Mouse (Mus musculus) myocyte (in vitro differentiated cells): ENCODE data around the gene Iffo2. TPM values are rescaled to one million over a fixed set of nuclear protein-coding genes. Genes with fewer than 3 reads are reported as not detected.

Source experiments
- H3K27me3 ChIP-seq: one replicate; pipeline ENCODE4 v1.6.1; 2011; ENCODE audit not compliant: control insufficient read depth, insufficient read depth, insufficient read length
- H3K36me3 ChIP-seq: one replicate; pipeline ENCODE4 v1.6.1; 2011; ENCODE audit not compliant: control insufficient read depth, insufficient read depth
- H3K4me2 ChIP-seq: one replicate; pipeline ENCODE4 v1.6.1; 2011; ENCODE audit warnings: low read depth, control low read depth
- H3K4me3 ChIP-seq: one replicate; pipeline ENCODE4 v1.5.1; 2011; ENCODE audit warnings: mild to moderate bottlenecking, control low read depth, moderate library complexity
- H3K79me2 ChIP-seq: one replicate; pipeline ENCODE4 v1.6.1; 2011; ENCODE audit not compliant: control insufficient read depth, insufficient read depth
- H3ac ChIP-seq: one replicate; pipeline ENCODE4 v1.6.1; 2011; ENCODE audit not compliant: control insufficient read depth, insufficient read length
- CEBPB ChIP-seq: IDR thresholded peaks from 2 replicates; pipeline ENCODE4 v1.6.1; 2011; ENCODE audit warnings: mild to moderate bottlenecking, moderate library complexity; ENCODE audit not compliant: poor library complexity, insufficient read depth, severe bottlenecking
- E2F4 ChIP-seq: IDR thresholded peaks from one replicate; pipeline ENCODE4 v1.6.1; 2011; ENCODE audit warnings: mild to moderate bottlenecking, control low read depth, moderate library complexity; ENCODE audit not compliant: insufficient read depth
- MAX ChIP-seq: IDR thresholded peaks from one replicate; pipeline ENCODE4 v1.6.1; 2011; ENCODE audit warnings: low read depth, mild to moderate bottlenecking, control low read depth
- MYOD1 ChIP-seq, 3 experiments: IDR thresholded peaks; one replicate each; pipeline ENCODE4 v1.6.1; 2011; ENCODE audit warnings: control low read depth in 2 of 3, low read depth in 2 of 3, mild to moderate bottlenecking in 2 of 3, moderate library complexity in 1 of 3; ENCODE audit not compliant: insufficient read length in 2 of 3, control insufficient read depth in 1 of 3
- MYOG ChIP-seq, 3 experiments: IDR thresholded peaks; one replicate each; pipeline ENCODE4 v1.6.1; 2011; ENCODE audit warnings: control low read depth in 2 of 3, low read depth in 2 of 3, mild to moderate bottlenecking in 2 of 3; ENCODE audit not compliant: insufficient read length in 2 of 3, control insufficient read depth in 1 of 3, insufficient read depth in 1 of 3
- POLR2A ChIP-seq: IDR thresholded peaks from one replicate; pipeline ENCODE4 v1.6.1; 2011; ENCODE audit warnings: low read depth, mild to moderate bottlenecking, control low read depth, moderate library complexity; ENCODE audit not compliant: insufficient read length
- POLR2AphosphoS2 ChIP-seq: IDR thresholded peaks from one replicate; pipeline ENCODE4 v1.6.1; 2011; ENCODE audit warnings: low read depth, control low read depth; ENCODE audit not compliant: insufficient read length
- REST ChIP-seq: IDR thresholded peaks from one replicate; pipeline ENCODE4 v1.6.1; 2011; ENCODE audit warnings: mild to moderate bottlenecking, control low read depth, moderate library complexity; ENCODE audit not compliant: insufficient read depth, insufficient read length
- SRF ChIP-seq: IDR thresholded peaks from one replicate; pipeline ENCODE4 v1.6.1; 2011; ENCODE audit warnings: low read depth; ENCODE audit not compliant: control insufficient read depth, insufficient read length
- TCF12 ChIP-seq: IDR thresholded peaks from one replicate; pipeline ENCODE4 v1.6.1; 2011; ENCODE audit warnings: mild to moderate bottlenecking, control low read depth; ENCODE audit not compliant: poor library complexity, insufficient read depth, severe bottlenecking
- TCF3 ChIP-seq: IDR thresholded peaks from one replicate; pipeline ENCODE4 v1.6.1; 2011; ENCODE audit warnings: low read depth, control low read depth; ENCODE audit not compliant: insufficient read length
- USF1 ChIP-seq: IDR thresholded peaks from one replicate; pipeline ENCODE4 v1.6.1; 2011; ENCODE audit warnings: low read depth, mild to moderate bottlenecking, control low read depth, moderate library complexity
- polyA plus RNA-seq: library from polyadenylated mRNA; unstranded; fragments of >200 nt; fragmentation: generic; extraction: Trizol; gene quantifications from one replicate; pipeline ENCODE4 v1.2.1, GENCODE M21; 2012; ENCODE audit warnings: missing spikeins

Gene Iffo2
- polyA plus RNA-seq, 1 experiment, result 12.1 TPM

GRCm38 (mm10) chr4:139598950-139599518 lies 68.7 kb downstream of the Iffo2 start:
- no peaks in the 10 kb centered on the region for H3K27me3 ChIP-seq
- peak overlapping the region; percentile 93 for H3K4me2 ChIP-seq
- H3K36me3 ChIP-seq, result no peaks in the 10 kb centered on the region
- no peak overlapping the region for H3ac ChIP-seq
- peaks cover 49% of the 10 kb centered on the region for H3K79me2 ChIP-seq
- peak overlapping the region; percentile 4 for H3K4me3 ChIP-seq
- TF ChIP-seq TCF3 (peak; percentile 55), MAX (no peak), CEBPB (0 out of 2 replicates have a peak, but pooled peaks have one; percentile 12), TCF12 (no peak), REST (no peak), SRF (no peak), POLR2AphosphoS2 (no peak), MYOG (IDR thresholded peaks at IDR 0.05; ENCODE audit: control insufficient read depth in 1 of 3, insufficient read depth in 1 of 3, insufficient read length in 2 of 3, low read depth in 2 of 3) (peak in 1 of 3 experiments; percentile 53), USF1 (peak; percentile 87), MYOD1 (IDR thresholded peaks at IDR 0.05; ENCODE audit: control insufficient read depth in 1 of 3, insufficient read length in 2 of 3, low read depth in 2 of 3) (peak in 2 of 3 experiments; percentile 73 to 79), POLR2A (no peak), E2F4 (no peak)

GRCm38 (mm10) chr4:139601519-139602356 lies 71.4 kb downstream of the Iffo2 start:
- peak in 1 of 3 experiments; percentile 53 for TF ChIP-seq MYOD1 (IDR thresholded peaks at IDR 0.05; ENCODE audit: control insufficient read depth in 1 of 3, insufficient read length in 2 of 3, low read depth in 2 of 3)
- no peak for TF ChIP-seq REST
- peak in 2 of 3 experiments; percentile 37 to 78 for TF ChIP-seq MYOG (IDR thresholded peaks at IDR 0.05; ENCODE audit: control insufficient read depth in 1 of 3, insufficient read depth in 1 of 3, insufficient read length in 2 of 3, low read depth in 2 of 3)
- peak; percentile 48 for TF ChIP-seq POLR2A
- peak; percentile 11 for TF ChIP-seq SRF

GRCm38 (mm10) chr4:139602357-139603244 lies 72.3 kb downstream of the Iffo2 start, which contains the start of gene Gm21969:
Gene Gm21969, plus strand, starts transcription at chr4:139603186.
- Histone ChIP-seq H3K27me3 (no peaks in the 10 kb centered on the region), H3ac (no peak within 1 kb of the TSS), H3K36me3 (peaks cover 3% of the 10 kb centered on the region), H3K4me2 (peak within 1 kb of the TSS; percentile 94), H3K4me3 (no peak within 1 kb of the TSS), H3K79me2 (peaks cover 23% of the 10 kb centered on the region)
- TF ChIP-seq MAX (no peak), CEBPB (no peak), USF1 (no peak), POLR2A (no peak), POLR2AphosphoS2 (no peak), MYOD1 (IDR thresholded peaks at IDR 0.05; ENCODE audit: control insufficient read depth in 1 of 3, insufficient read length in 2 of 3, low read depth in 2 of 3) (no peak), REST (no peak), TCF12 (no peak), E2F4 (no peak), SRF (no peak), TCF3 (no peak), MYOG (IDR thresholded peaks at IDR 0.05; ENCODE audit: control insufficient read depth in 1 of 3, insufficient read depth in 1 of 3, insufficient read length in 2 of 3, low read depth in 2 of 3) (no peak)

More at GRCm38 (mm10) chr4:139601519-139602356, 71.4 kb downstream of the Iffo2 start:
- Histone ChIP-seq H3K4me2 (peak overlapping the region; percentile 94), H3K27me3 (no peaks in the 10 kb centered on the region), H3K4me3 (no peak overlapping the region), H3K79me2 (peaks cover 23% of the 10 kb centered on the region), H3ac (no peak overlapping the region), H3K36me3 (no peaks in the 10 kb centered on the region)

- no peaks in the 10 kb centered on the region for H3K27me3 ChIP-seq
- peaks cover 11% of the 10 kb centered on the region for H3K36me3 ChIP-seq
- H3K4me3 ChIP-seq, result no peak overlapping the region
- no peak overlapping the region for H3K4me2 ChIP-seq
- TF ChIP-seq TCF12 (no peak), TCF3 (no peak), E2F4 (no peak), USF1 (no peak), REST (no peak), POLR2AphosphoS2 (no peak), SRF (no peak), MYOG (IDR thresholded peaks at IDR 0.05; ENCODE audit: control insufficient read depth in 1 of 3, insufficient read depth in 1 of 3, insufficient read length in 2 of 3, low read depth in 2 of 3) (no peak), MYOD1 (IDR thresholded peaks at IDR 0.05; ENCODE audit: control insufficient read depth in 1 of 3, insufficient read length in 2 of 3, low read depth in 2 of 3) (no peak), POLR2A (no peak), MAX (no peak), CEBPB (no peak)
- no peak overlapping the region for H3ac ChIP-seq
- peaks cover 11% of the 10 kb centered on the region for H3K79me2 ChIP-seq
These were observed 74.9 kb downstream of the Iffo2 start for GRCm38 (mm10) chr4:139605216-139605615.
